Mouse (Mus musculus): ENCODE measurements around the gene Ttll1. TPM values are rescaled to one million over a fixed set of nuclear protein-coding genes. Genes with fewer than 3 reads are reported as not detected.

Gene Ttll1
- total and polyA plus RNA-seq, 2 experiments = 1.0 to 2.1 TPM

- Histone ChIP-seq H3K4me3 (ENCODE audit: insufficient read depth, low read depth, low read length) (no peak overlapping the region), H3K4me1 (ENCODE audit: control insufficient read depth, insufficient read depth, low read length) (peaks cover 18% of the 10 kb centered on the region), H3K36me3 (ENCODE audit: control insufficient read depth, insufficient read depth, low read length) (no peaks in the 10 kb centered on the region; the same call in 1 of the 2 replicates), H3K27me3 (ENCODE audit: control insufficient read depth, insufficient read depth, low read length) (no peaks in the 10 kb centered on the region), H3K79me2 (ENCODE audit: control insufficient read depth, insufficient read depth, low read length) (peaks cover 19% of the 10 kb centered on the region; the same call in 1 of the 2 replicates), H3K9ac (ENCODE audit: low read depth, low read length) (no peak overlapping the region), H3K27ac (replicated peaks; ENCODE audit: insufficient read depth, low read depth, low read length) (no peak overlapping the region)
- peak; percentile 26 for DNase-seq (ENCODE audit: extremely low read depth, low read depth, low spot score)
- TF ChIP-seq CTCF (IDR thresholded peaks at IDR 0.05; ENCODE audit: low read depth, low read length) (no peak), POLR2A (IDR thresholded peaks at IDR 0.05; ENCODE audit: extremely low read depth, insufficient read depth, low read length) (no peak)
- 70% methylated on average over 17 of the region's 17 CpGs for WGBS
Observed at GRCm38 (mm10) chr15:83534960-83535889, 24.5 kb upstream of the Ttll1 start.

DNA sequence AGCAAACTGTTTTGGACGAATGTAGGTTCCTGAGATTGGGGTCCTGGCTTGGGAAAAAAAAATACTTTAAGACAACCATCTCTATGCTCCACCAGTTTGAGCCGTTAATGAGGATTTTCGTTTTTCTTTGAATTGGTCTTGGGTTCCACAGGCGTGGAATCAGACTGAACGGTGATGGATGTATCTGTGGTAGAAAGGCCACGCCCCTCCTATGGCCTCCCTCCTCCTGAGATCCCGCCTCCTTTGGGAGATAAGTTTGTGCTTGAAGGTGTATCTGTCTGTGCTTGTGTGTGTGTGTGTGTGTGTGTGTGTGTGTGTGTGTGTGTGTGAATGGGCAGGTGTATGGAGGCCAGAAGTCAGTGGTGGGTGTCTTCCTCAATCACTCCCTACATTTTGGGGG is 21.9 kb upstream of the Ttll1 start:
- no peak for TF ChIP-seq CTCF (IDR thresholded peaks at IDR 0.05; ENCODE audit: low read depth, low read length)
- no peak for TF ChIP-seq POLR2A (IDR thresholded peaks at IDR 0.05; ENCODE audit: extremely low read depth, insufficient read depth, low read length)
- no peaks in the 10 kb centered on the region for H3K27me3 ChIP-seq (ENCODE audit: control insufficient read depth, insufficient read depth, low read length)
- DNase-seq (ENCODE audit: extremely low read depth, low read depth, low spot score) = no peak
- peaks cover 22% of the 10 kb centered on the region; the same call in 1 of the 2 replicates for H3K79me2 ChIP-seq (ENCODE audit: control insufficient read depth, insufficient read depth, low read length)
- no peak overlapping the region for H3K4me3 ChIP-seq (ENCODE audit: insufficient read depth, low read depth, low read length)
- H3K4me1 ChIP-seq (ENCODE audit: control insufficient read depth, insufficient read depth, low read length) = peaks cover 32% of the 10 kb centered on the region
- no peak overlapping the region for H3K27ac ChIP-seq (replicated peaks; ENCODE audit: insufficient read depth, low read depth, low read length)
- no peak overlapping the region for H3K9ac ChIP-seq (ENCODE audit: low read depth, low read length)
- 75% methylated on average over 7 of the region's 7 CpGs for WGBS
- no peaks in the 10 kb centered on the region; the same call in 1 of the 2 replicates for H3K36me3 ChIP-seq (ENCODE audit: control insufficient read depth, insufficient read depth, low read length)

- H3K27me3 ChIP-seq (ENCODE audit: control insufficient read depth, insufficient read depth, low read length) = no peaks in the 10 kb centered on the region
- peak overlapping the region; percentile 35; the same call in 1 of the 2 replicates for H3K9ac ChIP-seq (ENCODE audit: low read depth, low read length)
- no peaks in the 10 kb centered on the region; the same call in 1 of the 2 replicates for H3K36me3 ChIP-seq (ENCODE audit: control insufficient read depth, insufficient read depth, low read length)
- TF ChIP-seq CTCF (IDR thresholded peaks at IDR 0.05; ENCODE audit: low read depth, low read length) = peak; percentile 86
- no peak for TF ChIP-seq POLR2A (IDR thresholded peaks at IDR 0.05; ENCODE audit: extremely low read depth, insufficient read depth, low read length)
- H3K79me2 ChIP-seq (ENCODE audit: control insufficient read depth, insufficient read depth, low read length) = peaks cover 28% of the 10 kb centered on the region
- H3K4me3 ChIP-seq (ENCODE audit: insufficient read depth, low read depth, low read length) = no peak overlapping the region
- peaks cover 32% of the 10 kb centered on the region for H3K4me1 ChIP-seq (ENCODE audit: control insufficient read depth, insufficient read depth, low read length)
- peak overlapping the region; percentile 88 for H3K27ac ChIP-seq (replicated peaks; ENCODE audit: insufficient read depth, low read depth, low read length)
- 28% methylated on average over 5 of the region's 5 CpGs for WGBS
- DNase-seq (ENCODE audit: extremely low read depth, low read depth, low spot score) = peak; percentile 98
Observed at GRCm38 (mm10) chr15:83531961-83532469, 21.3 kb upstream of the Ttll1 start.

GRCm38 (mm10) chr15:83530688-83531087 is 20.0 kb upstream of the Ttll1 start:
- Histone ChIP-seq H3K4me1 (ENCODE audit: control insufficient read depth, insufficient read depth, low read length) (peaks cover 35% of the 10 kb centered on the region), H3K9ac (ENCODE audit: low read depth, low read length) (peak overlapping the region; percentile 25), H3K79me2 (ENCODE audit: control insufficient read depth, insufficient read depth, low read length) (peaks cover 28% of the 10 kb centered on the region), H3K36me3 (ENCODE audit: control insufficient read depth, insufficient read depth, low read length) (no peaks in the 10 kb centered on the region; the same call in 1 of the 2 replicates), H3K4me3 (ENCODE audit: insufficient read depth, low read depth, low read length) (no peak overlapping the region), H3K27ac (replicated peaks; ENCODE audit: insufficient read depth, low read depth, low read length) (peak overlapping the region; percentile 88), H3K27me3 (ENCODE audit: control insufficient read depth, insufficient read depth, low read length) (no peaks in the 10 kb centered on the region)
- WGBS = 25% methylated on average over 6 of the region's 6 CpGs
- peak; percentile 97 for DNase-seq (ENCODE audit: extremely low read depth, low read depth, low spot score)
- TF ChIP-seq CTCF (IDR thresholded peaks at IDR 0.05; ENCODE audit: low read depth, low read length) = no peak
- no peak for TF ChIP-seq POLR2A (IDR thresholded peaks at IDR 0.05; ENCODE audit: extremely low read depth, insufficient read depth, low read length)

DNA sequence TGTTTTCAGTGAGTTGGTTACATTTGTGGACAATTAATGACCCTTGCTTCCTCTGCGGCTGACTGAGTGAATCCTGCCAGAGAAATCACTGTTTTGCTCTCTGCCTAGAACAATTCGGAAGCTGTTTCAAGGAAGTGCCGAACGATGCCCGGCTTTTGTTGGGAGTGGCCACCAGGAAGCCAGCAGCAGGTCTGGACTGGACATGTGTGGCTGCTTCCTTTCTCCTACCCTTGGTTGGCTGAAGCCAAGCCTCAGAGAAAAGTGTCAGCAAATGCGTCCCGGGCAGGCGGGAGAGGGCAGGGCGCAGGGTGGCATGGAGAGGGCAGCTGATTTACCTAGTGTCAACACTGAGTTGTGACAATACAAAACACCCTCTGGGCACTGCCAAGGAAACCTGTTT is 19.5 kb upstream of the Ttll1 start:
- H3K27me3 ChIP-seq (ENCODE audit: control insufficient read depth, insufficient read depth, low read length) = no peaks in the 10 kb centered on the region
- no peak overlapping the region for H3K4me3 ChIP-seq (ENCODE audit: insufficient read depth, low read depth, low read length)
- H3K79me2 ChIP-seq (ENCODE audit: control insufficient read depth, insufficient read depth, low read length) = peaks cover 26% of the 10 kb centered on the region
- peaks cover 37% of the 10 kb centered on the region for H3K4me1 ChIP-seq (ENCODE audit: control insufficient read depth, insufficient read depth, low read length)
- peak overlapping the region; percentile 18; the same call in 1 of the 2 replicates for H3K9ac ChIP-seq (ENCODE audit: low read depth, low read length)
- H3K27ac ChIP-seq (replicated peaks; ENCODE audit: insufficient read depth, low read depth, low read length) = peak overlapping the region; percentile 88
- no peaks in the 10 kb centered on the region; the same call in 1 of the 2 replicates for H3K36me3 ChIP-seq (ENCODE audit: control insufficient read depth, insufficient read depth, low read length)
- TF ChIP-seq POLR2A (IDR thresholded peaks at IDR 0.05; ENCODE audit: extremely low read depth, insufficient read depth, low read length) = no peak
- TF ChIP-seq CTCF (IDR thresholded peaks at IDR 0.05; ENCODE audit: low read depth, low read length) = no peak
- whole genome bisulfite sequencing = 8% methylated on average over 9 of the region's 9 CpGs
- DNase-seq (ENCODE audit: extremely low read depth, low read depth, low spot score) = peak; percentile 92

Measured in liver, adult 2 months (tissue).